Mouse (Mus musculus): ENCODE measurements around the gene Ocrl. TPM values are rescaled to one million over a fixed set of nuclear protein-coding genes. Genes with fewer than 3 reads are reported as not detected.

The Ocrl gene
- polyA plus RNA-seq, 1 experiment from 2014 or later, result 21.5 TPM

DNA sequence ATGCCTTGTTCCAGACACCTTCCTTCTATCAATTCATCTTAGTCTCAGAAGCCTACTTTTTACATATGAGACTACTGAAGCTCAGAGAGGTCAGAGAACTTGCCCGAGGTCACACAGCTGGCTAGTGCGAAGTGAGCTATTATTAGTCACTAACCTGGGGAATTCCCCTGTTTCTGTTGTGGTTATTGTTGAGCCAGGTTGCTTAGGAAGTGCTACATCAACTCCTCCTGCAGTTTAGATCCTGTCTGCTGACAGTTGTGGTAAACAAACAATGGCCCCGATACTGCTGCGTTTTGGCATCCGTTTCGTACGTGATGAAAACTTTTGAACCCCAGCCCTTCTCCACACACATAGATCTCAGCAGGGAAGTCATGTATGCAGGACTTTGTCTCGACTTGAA, 86.2 kb downstream of the Ocrl start:
- Histone ChIP-seq H3K4me2 (ENCODE audit: low read length) (no peak overlapping the region), H3K9ac (ENCODE audit: low read length) (no peak overlapping the region)

DNA sequence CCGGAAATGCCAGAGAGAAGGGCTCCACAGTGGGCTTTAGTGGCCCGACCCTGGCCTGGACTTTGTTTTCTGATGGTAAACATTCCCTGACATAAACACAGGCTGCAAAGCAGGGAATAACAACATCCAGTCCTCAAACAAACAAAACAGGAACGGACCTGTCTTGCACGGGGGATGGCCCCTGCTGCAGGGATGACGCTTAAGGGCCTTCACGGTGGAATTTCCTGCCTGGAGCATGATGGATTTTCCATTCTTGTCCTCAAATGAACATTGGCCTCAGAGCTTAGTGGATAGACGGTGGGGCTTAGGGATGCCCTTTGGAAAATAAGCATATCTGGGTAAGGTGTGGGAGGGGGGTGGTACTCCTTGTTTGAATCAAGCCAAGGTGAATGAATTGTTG, 89.0 kb downstream of the Ocrl start:
- H3K27me3 ChIP-seq (replicated peaks; ENCODE audit: control insufficient read depth, insufficient read depth, low read length), result no peaks in the 10 kb centered on the region
- no peaks in the 10 kb centered on the region for H3K36me3 ChIP-seq (ENCODE audit: control insufficient read depth, insufficient read depth, low read length)
- DNase-seq (ENCODE audit: low spot score) (no peak), ATAC-seq (replicated peaks; ENCODE audit: low FRiP score, low TSS enrichment, low read depth) (no peak)
- H3K4me2 ChIP-seq (ENCODE audit: low read length), result no peak overlapping the region
- H3K4me3 ChIP-seq (ENCODE audit: low read depth, low read length), result no peak overlapping the region
- H3K4me1 ChIP-seq (replicated peaks; ENCODE audit: control insufficient read depth, insufficient read depth, low read length), result no peaks in the 10 kb centered on the region
- no peak overlapping the region for H3K27ac ChIP-seq (ENCODE audit: low read depth)
- no peak overlapping the region for H3K9ac ChIP-seq (ENCODE audit: low read length)
- WGBS, result 31% methylated on average over 7 of the region's 7 CpGs
- H3K9me3 ChIP-seq (ENCODE audit: control insufficient read depth, low read length), result no peaks in the 10 kb centered on the region

More for the DNA sequence above, 86.2 kb downstream of the Ocrl start:
- no peak overlapping the region for H3K27ac ChIP-seq (ENCODE audit: low read depth)
- ATAC-seq (replicated peaks; ENCODE audit: low FRiP score, low TSS enrichment, low read depth), result no peak
- H3K4me3 ChIP-seq (ENCODE audit: low read depth, low read length), result no peak overlapping the region
- DNase-seq (ENCODE audit: low spot score), result no peak
- no peaks in the 10 kb centered on the region for H3K36me3 ChIP-seq (ENCODE audit: control insufficient read depth, insufficient read depth, low read length)
- WGBS, result 71% methylated on average over 8 of the region's 8 CpGs
- H3K27me3 ChIP-seq (replicated peaks; ENCODE audit: control insufficient read depth, insufficient read depth, low read length), result no peaks in the 10 kb centered on the region
- H3K9me3 ChIP-seq (ENCODE audit: control insufficient read depth, low read length), result no peaks in the 10 kb centered on the region
- no peaks in the 10 kb centered on the region for H3K4me1 ChIP-seq (replicated peaks; ENCODE audit: control insufficient read depth, insufficient read depth, low read length)

DNA sequence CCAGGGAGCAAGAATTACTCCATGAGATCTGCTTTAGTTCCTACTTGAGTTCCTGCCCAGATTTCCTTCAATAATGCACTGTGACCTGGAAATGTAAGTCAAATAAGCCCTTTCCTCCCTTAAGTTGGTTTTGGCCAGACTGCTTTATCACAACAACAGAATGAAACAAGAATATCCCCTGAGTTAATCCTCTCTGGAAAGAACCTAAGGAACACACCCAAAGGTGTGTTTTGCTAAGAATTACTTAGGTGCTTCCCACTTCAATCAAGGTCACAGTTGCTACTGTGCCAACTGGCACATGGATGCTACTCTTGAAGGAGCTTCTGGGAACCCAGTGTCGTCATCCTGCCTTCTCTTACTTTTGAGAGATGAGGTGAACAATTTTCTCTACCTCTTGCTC, 92.6 kb downstream of the Ocrl start:
- Histone ChIP-seq H3K9me3 (ENCODE audit: control insufficient read depth, low read length) (no peaks in the 10 kb centered on the region), H3K4me3 (ENCODE audit: low read depth, low read length) (no peak overlapping the region), H3K9ac (ENCODE audit: low read length) (no peak overlapping the region), H3K4me1 (replicated peaks; ENCODE audit: control insufficient read depth, insufficient read depth, low read length) (no peaks in the 10 kb centered on the region), H3K27me3 (replicated peaks; ENCODE audit: control insufficient read depth, insufficient read depth, low read length) (no peaks in the 10 kb centered on the region), H3K4me2 (ENCODE audit: low read length) (no peak overlapping the region), H3K36me3 (ENCODE audit: control insufficient read depth, insufficient read depth, low read length) (no peaks in the 10 kb centered on the region), H3K27ac (ENCODE audit: low read depth) (no peak overlapping the region)
- DNase-seq (ENCODE audit: low spot score), result no peak
- no peak for ATAC-seq (replicated peaks; ENCODE audit: low FRiP score, low TSS enrichment, low read depth)
- WGBS, result 91% methylated on average over 1 of the region's 1 CpGs

DNA sequence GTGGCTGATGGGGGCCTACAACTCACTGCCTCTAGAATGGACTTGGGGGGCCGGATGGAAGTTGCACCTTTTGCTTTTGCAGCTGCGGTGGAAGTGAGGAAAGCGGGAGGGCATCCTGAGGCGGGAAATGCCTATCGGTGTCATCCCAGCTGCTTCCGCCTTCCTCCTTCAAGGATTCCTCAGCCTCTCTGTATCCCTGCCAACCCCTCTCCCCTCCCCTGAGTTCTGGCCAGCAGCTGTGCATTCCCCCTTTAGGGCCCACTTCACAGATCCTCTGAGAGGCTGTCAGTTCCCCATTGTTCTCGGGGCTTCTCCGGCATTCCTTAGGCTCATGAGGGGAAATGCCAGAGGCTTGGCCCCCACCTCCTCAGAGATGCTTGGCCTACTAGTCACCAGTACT, 93.9 kb downstream of the Ocrl start:
- no peak for DNase-seq (ENCODE audit: low spot score)
- H3K36me3 ChIP-seq (ENCODE audit: control insufficient read depth, insufficient read depth, low read length), result no peaks in the 10 kb centered on the region
- WGBS, result 45% methylated on average over 8 of the region's 8 CpGs
- no peaks in the 10 kb centered on the region for H3K4me1 ChIP-seq (replicated peaks; ENCODE audit: control insufficient read depth, insufficient read depth, low read length)
- H3K4me3 ChIP-seq (ENCODE audit: low read depth, low read length), result no peak overlapping the region
- H3K9ac ChIP-seq (ENCODE audit: low read length), result no peak overlapping the region
- no peak overlapping the region for H3K4me2 ChIP-seq (ENCODE audit: low read length)
- no peaks in the 10 kb centered on the region for H3K9me3 ChIP-seq (ENCODE audit: control insufficient read depth, low read length)
- no peaks in the 10 kb centered on the region for H3K27me3 ChIP-seq (replicated peaks; ENCODE audit: control insufficient read depth, insufficient read depth, low read length)
- no peak for ATAC-seq (replicated peaks; ENCODE audit: low FRiP score, low TSS enrichment, low read depth)
- no peak overlapping the region for H3K27ac ChIP-seq (ENCODE audit: low read depth)

DNA sequence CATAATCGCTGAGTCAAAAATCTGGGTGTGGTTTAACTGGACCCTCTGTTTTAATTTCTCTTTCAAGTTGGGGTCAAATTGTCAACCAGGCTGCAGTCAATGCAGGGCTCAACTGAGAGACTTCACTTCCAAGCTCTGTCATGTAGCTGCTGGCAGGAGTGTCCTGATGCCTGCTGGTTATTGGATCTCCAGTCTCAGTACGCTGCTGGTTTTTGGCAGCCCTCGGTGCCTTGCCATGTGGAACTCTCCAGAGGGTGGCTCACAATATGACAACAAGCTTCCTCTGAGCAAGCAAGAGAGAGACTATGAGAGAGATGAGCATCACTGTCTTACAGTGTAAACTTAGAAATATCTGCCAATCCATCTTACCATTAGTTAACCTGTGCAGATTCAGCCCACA, 99.5 kb downstream of the Ocrl start:
- H3K27ac ChIP-seq (ENCODE audit: low read depth), result no peak overlapping the region
- H3K4me2 ChIP-seq (ENCODE audit: low read length), result no peak overlapping the region
- H3K4me1 ChIP-seq (replicated peaks; ENCODE audit: control insufficient read depth, insufficient read depth, low read length), result no peaks in the 10 kb centered on the region
- H3K4me3 ChIP-seq (ENCODE audit: low read depth, low read length), result no peak overlapping the region
- no peaks in the 10 kb centered on the region for H3K9me3 ChIP-seq (ENCODE audit: control insufficient read depth, low read length)
- ATAC-seq (replicated peaks; ENCODE audit: low FRiP score, low TSS enrichment, low read depth), result no peak
- no peaks in the 10 kb centered on the region for H3K36me3 ChIP-seq (ENCODE audit: control insufficient read depth, insufficient read depth, low read length)
- DNase-seq (ENCODE audit: low spot score), result no peak
- no peak overlapping the region for H3K9ac ChIP-seq (ENCODE audit: low read length)
- WGBS, result 96% methylated on average over 3 of the region's 3 CpGs
- no peaks in the 10 kb centered on the region for H3K27me3 ChIP-seq (replicated peaks; ENCODE audit: control insufficient read depth, insufficient read depth, low read length)

Other genes with a start within 250 kb of the Ocrl start
- 28.5 and 37.3 TPM in 2 replicates for gene Smarca1, start 19.4 kb upstream of the Ocrl start, polyA plus RNA-seq (2014; fragmentation: Nextera tagmentation; extraction: Ambion mirVana)
- 4.9 and 5.5 TPM in 2 replicates for gene Apln, start 122.5 kb downstream of the Ocrl start, polyA plus RNA-seq (2014; fragmentation: Nextera tagmentation; extraction: Ambion mirVana)
- gene Xpnpep2, start 196.3 kb downstream of the Ocrl start, polyA plus RNA-seq (2014; fragmentation: Nextera tagmentation; extraction: Ambion mirVana), result 1.7 and 2.2 TPM in 2 replicates
- gene Sash3, start 234.0 kb downstream of the Ocrl start, polyA plus RNA-seq (2014; fragmentation: Nextera tagmentation; extraction: Ambion mirVana), result 3.0 and 3.4 TPM in 2 replicates